26 mouse cellular contexts compared by ENCODE assay signal in the genomic region with DNA sequence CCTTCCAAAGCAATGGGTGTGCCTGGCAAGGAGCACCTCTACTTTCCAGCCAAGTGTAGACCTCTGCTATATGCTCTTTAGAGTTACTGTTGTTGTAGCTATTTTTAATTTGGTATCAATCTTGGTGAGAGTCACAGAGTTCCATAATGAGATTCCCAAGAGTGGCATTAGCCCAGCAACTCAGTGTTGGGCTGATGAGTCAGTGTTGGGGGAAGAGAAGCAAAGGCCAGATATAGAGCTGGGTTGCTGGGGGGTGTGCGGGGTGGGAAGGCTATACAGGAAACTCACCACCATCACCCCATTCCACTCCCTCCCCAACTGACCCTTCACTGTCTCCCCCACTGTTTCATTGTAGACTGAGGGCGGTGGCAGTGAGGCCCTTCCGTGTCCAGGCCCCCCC. TPM values are rescaled to one million over a fixed set of nuclear protein-coding genes. Genes with fewer than 3 reads are reported as not detected.
A peak's percentile ranks its signal among the peaks of the same experiment; 100 is the strongest.
DNase-seq lines count a peak whose midpoint lies in the region; ATAC-seq and TF ChIP-seq lines count a peak whose summit lies in the region.
"Had no signal": no experiment of that assay in that cellular context is flagged by ENCODE, and none has a peak within 500 bp of the region (broad histone marks: within the 10 kb centered on the region; RNA-seq: fewer than 3 reads in every experiment).

No protein-coding gene starts in this region.

- 79% methylated on average over 3 of the region's 3 CpGs for WGBS in forebrain, embryonic 10.5 days
- 81% methylated on average over 3 of the region's 3 CpGs for WGBS in forebrain, embryonic 13.5 days
- WGBS in heart, embryonic 14.5 days, result 80% methylated on average over 3 of the region's 3 CpGs
- WGBS in heart, embryonic 11.5 days (ENCODE audit: insufficient replicate concordance), result 95% methylated on average over 3 of the region's 3 CpGs
- WGBS in olfactory bulb, adult 2 months, result 50% methylated on average over 3 of the region's 3 CpGs

- no peaks in the 10 kb centered on the region for H3K27me3 ChIP-seq in forebrain, embryonic 10.5 days (ENCODE audit: poor library complexity, severe bottlenecking)
- H3K27me3 ChIP-seq in forebrain, embryonic 13.5 days, result no peaks in the 10 kb centered on the region
- H3K27me3 ChIP-seq in heart, embryonic 14.5 days (ENCODE audit: control insufficient read depth, insufficient read depth, low read length), result no peaks in the 10 kb centered on the region
- H3K27me3 ChIP-seq in heart, embryonic 11.5 days (ENCODE audit: control insufficient read depth, insufficient read depth, low read length), result no peaks in the 10 kb centered on the region
- H3K27me3 ChIP-seq: limb, embryonic 12.5 days; neural tube, embryonic 15.5 days; Patski had no signal

- TF ChIP-seq POLR2A in olfactory bulb, adult 2 months (IDR thresholded peaks at IDR 0.05; ENCODE audit: insufficient read depth, low read depth, low read length), result no peak

- no peak overlapping the region for H3K4me2 ChIP-seq in forebrain, embryonic 13.5 days
- H3K4me2 ChIP-seq in heart, embryonic 14.5 days (ENCODE audit: low read length), result no peak overlapping the region
- H3K4me2 ChIP-seq in heart, embryonic 11.5 days, result no peak overlapping the region
- H3K4me2 ChIP-seq: hindbrain, embryonic 14.5 days; limb, embryonic 12.5 days; liver, embryonic 11.5 days; midbrain, embryonic 11.5 days; neural tube, embryonic 15.5 days had no signal

- no peaks in the 10 kb centered on the region for H3K9me3 ChIP-seq in forebrain, embryonic 10.5 days
- H3K9me3 ChIP-seq in forebrain, embryonic 13.5 days (replicated peaks), result no peaks in the 10 kb centered on the region
- H3K9me3 ChIP-seq in heart, embryonic 14.5 days (ENCODE audit: control insufficient read depth, low read length), result no peaks in the 10 kb centered on the region
- H3K9me3 ChIP-seq in heart, embryonic 11.5 days (replicated peaks; ENCODE audit: control insufficient read depth, low read length), result no peaks in the 10 kb centered on the region
- H3K9me3 ChIP-seq: limb, embryonic 12.5 days; neural tube, embryonic 15.5 days had no signal

- H3K36me3 ChIP-seq in forebrain, embryonic 10.5 days (replicated peaks), result peaks cover 87% of the 10 kb centered on the region
- peaks cover 91% of the 10 kb centered on the region for H3K36me3 ChIP-seq in forebrain, embryonic 13.5 days (ENCODE audit: poor library complexity, severe bottlenecking)
- peaks cover 95% of the 10 kb centered on the region for H3K36me3 ChIP-seq in heart, embryonic 14.5 days (ENCODE audit: control insufficient read depth, insufficient read depth, low read length)
- peaks cover 49% of the 10 kb centered on the region for H3K36me3 ChIP-seq in heart, embryonic 11.5 days (ENCODE audit: control insufficient read depth, insufficient read depth, low read length)

- no peak overlapping the region for H3K9ac ChIP-seq in forebrain, embryonic 13.5 days
- no peak overlapping the region for H3K9ac ChIP-seq in heart, embryonic 14.5 days (ENCODE audit: low read length)
- no peak overlapping the region for H3K9ac ChIP-seq in heart, embryonic 11.5 days (ENCODE audit: low read depth, low read length)
- H3K9ac ChIP-seq: hindbrain, embryonic 14.5 days; limb, embryonic 12.5 days; liver, postnatal 0 days; neural tube, embryonic 15.5 days had no signal

- no peaks in the 10 kb centered on the region for H3K4me1 ChIP-seq in forebrain, embryonic 10.5 days
- H3K4me1 ChIP-seq in forebrain, embryonic 13.5 days, result no peaks in the 10 kb centered on the region
- peaks cover 20 to 31% of the 10 kb centered on the region in 2 experiments for H3K4me1 ChIP-seq in heart, embryonic 14.5 days (ENCODE audit: control insufficient read depth in 2 of 2, insufficient read depth in 2 of 2, low read length in 2 of 2)
- H3K4me1 ChIP-seq in heart, embryonic 11.5 days (ENCODE audit: control insufficient read depth, insufficient read depth, low read length), result peaks cover 2% of the 10 kb centered on the region; the same call in 1 of the 2 replicates
- peaks cover 28% of the 10 kb centered on the region for H3K4me1 ChIP-seq in olfactory bulb, adult 2 months (ENCODE audit: control insufficient read depth, insufficient read depth, low read length)
- H3K4me1 ChIP-seq: limb, embryonic 12.5 days had no signal

- no peak for ATAC-seq in forebrain, embryonic 13.5 days
- ATAC-seq in heart, embryonic 14.5 days (ENCODE audit: insufficient number of reproducible peaks, insufficient read depth, low FRiP score, low read depth), result peak; percentile 7; the same call in 1 of the 2 replicates
- ATAC-seq in heart, embryonic 11.5 days (replicated peaks; ENCODE audit: insufficient number of reproducible peaks, low FRiP score, low TSS enrichment), result no peak
- ATAC-seq: inflammation-experienced regulatory T-cells, adult 6 months; liver, postnatal 0 days; lung, postnatal 0 days; Patski had no signal

- DNase-seq in forebrain, embryonic 10.5 days (ENCODE audit: extremely low spot score, low spot score), result no peak
- no peak for DNase-seq in left cerebral cortex, adult 2 months (ENCODE audit: extremely low spot score in 1 of 2, low spot score in 2 of 2)
- no peak for DNase-seq in left cerebral cortex, postnatal 14 days (ENCODE audit: low spot score in 2 of 2)
- DNase-seq in embryo, embryonic 10.5 days (ENCODE audit: low spot score), result no peak
- DNase-seq: adrenal gland, adult 2 months; cerebellum, adult 8-10 months; cerebellum, postnatal 36 days; gastrocnemius, postnatal 10 days; heart, postnatal 4 days; kidney, adult 18-20 months; kidney, postnatal 10 days; liver, postnatal 0 days had no signal

- intact Hi-C loops in left cerebral cortex, adult 2 months (cut with DNase I), result no loop called here
- intact Hi-C loops in left cerebral cortex, postnatal 14 days (cut with DNase I), result no loop called here

- H3K4me3 ChIP-seq in forebrain, embryonic 10.5 days, result no peak overlapping the region
- H3K4me3 ChIP-seq in forebrain, embryonic 13.5 days, result no peak overlapping the region
- no peak overlapping the region for H3K4me3 ChIP-seq in heart, embryonic 14.5 days (ENCODE audit: control insufficient read depth in 1 of 2, insufficient read depth in 1 of 2, low read depth in 1 of 2, low read length in 2 of 2)
- no peak overlapping the region for H3K4me3 ChIP-seq in heart, embryonic 11.5 days (ENCODE audit: low read depth, low read length)
- no peak overlapping the region for H3K4me3 ChIP-seq in left cerebral cortex, adult 2 months
- no peak overlapping the region for H3K4me3 ChIP-seq in olfactory bulb, adult 2 months (ENCODE audit: insufficient read depth, low read depth, low read length)
- H3K4me3 ChIP-seq: limb, embryonic 12.5 days; neural tube, embryonic 15.5 days had no signal

- no peak for TF ChIP-seq CTCF in left cerebral cortex, adult 2 months (IDR thresholded peaks at IDR 0.05)
- TF ChIP-seq CTCF in olfactory bulb, adult 2 months (IDR thresholded peaks at IDR 0.05; ENCODE audit: insufficient read depth, low read depth, low read length), result no peak

- H3K27ac ChIP-seq in forebrain, embryonic 10.5 days, result 0 out of 2 replicates have a peak overlapping the region, but pooled peaks have one; percentile 44
- H3K27ac ChIP-seq in forebrain, embryonic 13.5 days, result no peak overlapping the region
- H3K27ac ChIP-seq in heart, embryonic 14.5 days (replicated peaks in 1 of 2; ENCODE audit: control insufficient read depth in 1 of 2, insufficient read depth in 1 of 2, low read depth in 2 of 2, low read length in 2 of 2), result peak overlapping the region; percentile 8 to 58; a peak in 3 of 4 replicates
- no peak overlapping the region for H3K27ac ChIP-seq in heart, embryonic 11.5 days (ENCODE audit: low read depth, low read length)
- peak overlapping the region; percentile 37 for H3K27ac ChIP-seq in left cerebral cortex, adult 2 months
- peak overlapping the region; percentile 42; the same call in 1 of the 2 replicates for H3K27ac ChIP-seq in olfactory bulb, adult 2 months (ENCODE audit: insufficient read depth, low read depth, low read length)
- H3K27ac ChIP-seq: hindbrain, embryonic 14.5 days; limb, embryonic 12.5 days; macrophage; neural tube, embryonic 15.5 days; stomach, postnatal 0 days had no signal

RNA-seq across cellular contexts. Expression of gene Smarcc1, which starts 36.4 kb away (rescaled TPM):
- polyA plus RNA-seq in forebrain, embryonic 10.5 days (2016; fragmentation: Nextera tagmentation; extraction: Ambion mirVana), result 181 and 205 TPM in 2 replicates
- polyA plus RNA-seq in forebrain, embryonic 13.5 days (2015; fragmentation: Nextera tagmentation; extraction: Ambion mirVana), result 181 and 186 TPM in 2 replicates
- 73.8 and 80.7 TPM in 2 replicates for polyA plus RNA-seq in heart, embryonic 14.5 days (2014; fragmentation: Nextera tagmentation; extraction: Ambion mirVana)
- polyA plus RNA-seq in heart, embryonic 11.5 days (2014; fragmentation: Nextera tagmentation; extraction: Ambion mirVana), result 59.1 and 112 TPM in 2 replicates
- total RNA-seq in left cerebral cortex, adult 2 months (2021), result 10 to 100 TPM; 68.6 to 74.8 TPM
- 10 to 100 TPM; 67.8 to 68.7 TPM for total RNA-seq in left cerebral cortex, postnatal 14 days (2021)
- polyA plus RNA-seq in olfactory bulb, adult 2 months (2012; ENCODE audit: insufficient read depth, insufficient read length, low replicate concordance, missing spikeins), result 76.6 and 106 TPM in 2 replicates

RNA-seq across cellular contexts. Expression of gene Dhx30, which starts 36.6 kb away (rescaled TPM):
- polyA plus RNA-seq in forebrain, embryonic 10.5 days (2016; fragmentation: Nextera tagmentation; extraction: Ambion mirVana), result 186 and 200 TPM in 2 replicates
- polyA plus RNA-seq in forebrain, embryonic 13.5 days (2015; fragmentation: Nextera tagmentation; extraction: Ambion mirVana), result 206 and 217 TPM in 2 replicates
- polyA plus RNA-seq in heart, embryonic 14.5 days (2014; fragmentation: Nextera tagmentation; extraction: Ambion mirVana), result 89.5 and 94.5 TPM in 2 replicates
- 107 and 108 TPM in 2 replicates for polyA plus RNA-seq in heart, embryonic 11.5 days (2014; fragmentation: Nextera tagmentation; extraction: Ambion mirVana)
- 100 to 1,000 TPM; 166 to 173 TPM for total RNA-seq in left cerebral cortex, adult 2 months (2021)
- total RNA-seq in left cerebral cortex, postnatal 14 days (2021), result 100 to 1,000 TPM; 153 to 158 TPM
- not detected in 2 replicates for polyA plus RNA-seq in olfactory bulb, adult 2 months (2012; ENCODE audit: insufficient read depth, insufficient read length, low replicate concordance, missing spikeins)

Comparison
In these comparisons a context has a peak if more than half of its experiments do, and no peak if none do; other contexts are left out.
1. H3K27ac ChIP-seq: peak in forebrain, embryonic 10.5 days (single experiment), heart, embryonic 14.5 days (2 of 2), left cerebral cortex, adult 2 months (single experiment) and olfactory bulb, adult 2 months (single experiment); none in forebrain, embryonic 13.5 days (single experiment) and heart, embryonic 11.5 days (single experiment).